Mouse (Mus musculus): ENCODE results near the gene Ptprg. TPM values are rescaled to one million over a fixed set of nuclear protein-coding genes. Genes with fewer than 3 reads are reported as not detected.
A peak's percentile ranks its signal among the peaks of the same experiment; 100 is the strongest.

Ptprg gene
- polyA plus RNA-seq, 1 experiment from 2014 or later, result 30.1 TPM

DNA sequence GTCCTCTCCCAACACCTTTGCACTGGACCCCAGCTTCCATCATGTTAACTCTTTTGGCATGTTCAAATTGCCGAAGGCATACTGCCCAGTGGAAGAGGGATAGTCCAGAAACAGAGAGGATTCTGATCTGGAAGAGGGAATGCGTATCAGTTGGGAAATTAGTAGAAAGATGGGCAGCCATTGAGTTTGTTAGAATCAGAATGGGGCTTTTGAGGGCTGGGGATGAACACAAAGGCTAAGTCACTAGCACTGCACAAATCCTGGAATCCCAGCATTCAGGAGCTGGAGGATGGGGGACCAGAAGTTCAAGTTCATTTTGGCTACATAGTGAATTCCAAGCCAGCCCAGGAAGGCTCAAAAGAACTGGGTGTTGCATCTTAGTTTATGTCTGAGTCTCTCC lies 146.3 kb downstream of the Ptprg start:
- no peaks in the 10 kb centered on the region for H3K4me1 ChIP-seq
- no peak overlapping the region for H3K27ac ChIP-seq (replicated peaks)
- 89% methylated on average over 2 of the region's 2 CpGs for WGBS
- no peak overlapping the region for H3K9ac ChIP-seq (replicated peaks)
- no peaks in the 10 kb centered on the region for H3K36me3 ChIP-seq
- H3K4me2 ChIP-seq (replicated peaks), result no peak overlapping the region
- ATAC-seq (replicated peaks), result no peak
- no peaks in the 10 kb centered on the region for H3K27me3 ChIP-seq
- no peaks in the 10 kb centered on the region for H3K9me3 ChIP-seq
- H3K4me3 ChIP-seq, result no peak overlapping the region

DNA sequence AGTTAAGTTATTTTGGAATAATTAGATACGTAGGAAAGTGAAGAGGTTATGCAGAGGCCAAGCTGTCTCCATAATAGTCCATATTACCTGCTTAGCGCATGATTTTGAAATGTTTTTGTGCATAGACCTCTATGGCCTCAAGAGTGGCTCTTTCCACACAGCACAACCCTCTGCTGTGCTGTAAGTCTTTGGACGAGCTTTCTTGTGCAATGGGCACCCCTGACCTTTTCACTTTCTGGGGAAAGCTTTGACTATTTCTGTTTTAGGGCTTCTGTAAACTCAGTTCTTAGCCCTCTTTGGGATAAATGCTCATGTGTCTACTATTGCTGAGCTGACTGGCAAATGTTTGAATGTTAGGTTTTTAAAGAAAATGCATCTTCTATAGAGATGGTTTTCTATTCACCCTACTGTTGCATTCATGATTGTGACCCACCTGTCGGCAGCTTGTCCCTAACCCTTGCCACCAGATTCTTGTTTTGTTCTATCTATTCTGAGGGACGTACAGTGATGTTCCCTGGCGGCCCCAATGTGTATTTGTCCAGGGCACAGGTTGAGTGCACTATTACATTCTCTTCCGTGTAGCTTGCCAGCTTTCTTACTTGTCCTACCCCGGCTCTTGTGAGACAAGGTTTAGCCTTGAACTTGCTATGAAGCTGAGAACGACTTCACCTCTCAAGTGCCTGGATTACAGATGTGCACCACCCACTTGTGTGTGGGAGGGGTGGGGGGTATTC lies 148.4 kb downstream of the Ptprg start:
- Histone ChIP-seq H3K4me3 (no peak overlapping the region), H3K27me3 (no peaks in the 10 kb centered on the region), H3K27ac (replicated peaks) (no peak overlapping the region), H3K9me3 (no peaks in the 10 kb centered on the region), H3K4me1 (no peaks in the 10 kb centered on the region), H3K4me2 (replicated peaks) (no peak overlapping the region), H3K9ac (replicated peaks) (no peak overlapping the region), H3K36me3 (no peaks in the 10 kb centered on the region)
- ATAC-seq (replicated peaks), result no peak
- WGBS, result 89% methylated on average over 9 of the region's 9 CpGs

DNA sequence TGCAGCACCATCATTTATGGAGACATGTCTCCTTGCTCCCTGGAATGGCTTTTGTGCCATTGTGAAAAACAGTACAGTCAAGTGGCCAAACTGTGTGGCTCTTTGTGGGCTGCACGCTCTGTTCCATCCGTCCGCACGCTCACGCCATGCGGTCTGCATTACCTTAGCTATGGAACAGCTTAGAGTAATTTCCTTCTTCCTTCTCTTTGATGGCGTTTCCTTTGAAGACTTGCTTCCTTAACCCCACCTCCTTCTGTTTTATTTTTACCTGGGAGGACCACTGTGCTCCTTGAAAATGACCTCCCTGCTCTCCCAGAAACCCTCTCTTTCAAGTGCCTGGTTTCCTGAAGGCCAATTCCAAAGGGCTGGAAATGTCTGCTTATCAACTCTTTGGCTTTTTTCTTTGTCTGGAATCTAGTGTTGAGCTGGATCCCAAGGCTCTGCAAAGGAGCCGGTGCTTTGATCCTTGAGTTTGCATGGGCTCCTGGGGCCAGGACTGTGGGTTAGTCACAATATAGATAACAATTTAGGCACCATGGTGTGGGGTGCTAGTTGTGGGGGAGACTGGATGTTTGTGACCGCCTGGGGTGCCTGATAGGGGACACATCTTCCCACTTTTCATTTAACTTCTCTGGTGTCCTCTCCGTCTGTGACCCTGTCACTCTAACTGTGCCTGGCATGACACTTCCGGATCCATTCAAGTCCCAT lies 149.6 kb downstream of the Ptprg start:
- Histone ChIP-seq H3K27me3 (no peaks in the 10 kb centered on the region), H3K9ac (replicated peaks) (no peak overlapping the region), H3K36me3 (no peaks in the 10 kb centered on the region), H3K9me3 (no peaks in the 10 kb centered on the region), H3K4me1 (no peaks in the 10 kb centered on the region), H3K4me2 (replicated peaks) (no peak overlapping the region), H3K4me3 (no peak overlapping the region), H3K27ac (replicated peaks) (no peak overlapping the region)
- ATAC-seq (replicated peaks), result no peak
- WGBS, result 73% methylated on average over 11 of the region's 11 CpGs

DNA sequence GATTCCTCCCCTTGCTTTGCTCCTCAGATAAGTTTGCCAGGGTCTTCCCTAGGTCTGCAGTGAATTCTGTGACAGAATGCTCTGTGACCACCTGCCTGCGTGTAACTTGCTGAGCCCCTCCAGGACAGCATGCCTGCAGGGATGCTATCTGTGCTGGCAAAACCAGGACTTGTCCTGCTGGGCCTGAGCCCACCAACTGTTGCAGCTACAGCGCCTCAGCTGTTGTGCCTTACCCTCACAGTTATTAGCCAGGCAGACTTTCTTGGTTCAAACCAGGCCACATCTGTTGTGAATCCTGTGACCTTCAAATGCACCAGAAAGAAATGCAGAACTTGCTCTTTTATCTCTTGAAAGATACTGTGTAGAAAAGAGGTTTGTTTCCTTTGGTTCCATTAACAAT lies 151.5 kb downstream of the Ptprg start:
- no peak for ATAC-seq (replicated peaks)
- Histone ChIP-seq H3K4me1 (peaks cover 17% of the 10 kb centered on the region), H3K27ac (replicated peaks) (no peak overlapping the region), H3K4me2 (replicated peaks) (no peak overlapping the region), H3K4me3 (no peak overlapping the region), H3K9me3 (no peaks in the 10 kb centered on the region), H3K36me3 (no peaks in the 10 kb centered on the region), H3K27me3 (no peaks in the 10 kb centered on the region), H3K9ac (replicated peaks) (no peak overlapping the region)
- WGBS, result 41% methylated on average over 2 of the region's 2 CpGs

DNA sequence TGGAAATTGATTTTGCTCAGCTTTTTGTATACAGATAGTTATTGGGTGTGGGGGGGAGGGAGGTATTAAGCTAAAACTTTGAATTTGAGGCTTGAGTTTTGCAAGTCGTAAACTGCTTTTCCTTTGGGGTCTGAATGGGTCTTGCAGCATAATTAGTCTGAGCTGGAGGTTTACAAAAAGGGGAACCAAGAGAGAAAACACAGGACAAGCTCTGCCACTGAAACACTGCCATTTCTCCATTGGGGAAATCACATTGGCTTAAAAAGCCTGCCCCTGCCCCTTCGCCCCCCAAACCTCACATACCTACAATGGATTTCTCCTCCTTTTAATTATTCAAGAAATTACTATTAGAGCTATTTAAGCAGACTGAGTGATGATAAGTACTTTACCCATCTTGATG lies 156.0 kb downstream of the Ptprg start:
- no peaks in the 10 kb centered on the region for H3K27me3 ChIP-seq
- H3K4me3 ChIP-seq, result no peak overlapping the region
- no peaks in the 10 kb centered on the region for H3K36me3 ChIP-seq
- no peak overlapping the region for H3K9ac ChIP-seq (replicated peaks)
- ATAC-seq (replicated peaks), result no peak
- H3K9me3 ChIP-seq, result no peaks in the 10 kb centered on the region
- H3K27ac ChIP-seq (replicated peaks), result no peak overlapping the region
- WGBS, result 21% methylated on average over 2 of the region's 2 CpGs
- H3K4me1 ChIP-seq, result peaks cover 20% of the 10 kb centered on the region
- H3K4me2 ChIP-seq (replicated peaks), result no peak overlapping the region

DNA sequence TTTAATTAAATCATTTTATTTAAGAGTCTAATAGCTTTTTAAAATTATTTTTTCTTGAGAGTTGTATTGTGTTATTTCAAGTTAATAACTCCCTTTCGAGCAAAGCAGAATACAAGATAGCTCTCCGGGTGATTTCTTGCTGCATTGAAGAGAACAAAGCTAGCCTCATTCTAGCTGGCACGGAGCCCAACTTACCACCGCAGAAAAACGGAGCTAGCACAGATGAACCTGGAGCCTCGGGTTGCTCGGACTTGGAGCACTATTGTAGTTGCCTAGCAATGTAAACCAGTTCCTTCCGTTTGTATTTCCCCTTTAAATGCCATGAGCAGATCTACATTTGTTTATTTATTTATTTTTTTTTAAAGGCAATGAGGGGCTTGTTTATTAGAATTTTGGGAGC lies 156.5 kb downstream of the Ptprg start:
- H3K4me3 ChIP-seq, result no peak overlapping the region
- no peak overlapping the region for H3K9ac ChIP-seq (replicated peaks)
- H3K27ac ChIP-seq (replicated peaks), result no peak overlapping the region
- WGBS, result 4% methylated on average over 8 of the region's 8 CpGs
- no peaks in the 10 kb centered on the region for H3K27me3 ChIP-seq
- H3K4me1 ChIP-seq, result peaks cover 20% of the 10 kb centered on the region
- no peaks in the 10 kb centered on the region for H3K9me3 ChIP-seq
- H3K36me3 ChIP-seq, result no peaks in the 10 kb centered on the region
- peak; percentile 46; the same call in 1 of the 2 replicates for ATAC-seq (replicated peaks)
- no peak overlapping the region for H3K4me2 ChIP-seq (replicated peaks)

DNA sequence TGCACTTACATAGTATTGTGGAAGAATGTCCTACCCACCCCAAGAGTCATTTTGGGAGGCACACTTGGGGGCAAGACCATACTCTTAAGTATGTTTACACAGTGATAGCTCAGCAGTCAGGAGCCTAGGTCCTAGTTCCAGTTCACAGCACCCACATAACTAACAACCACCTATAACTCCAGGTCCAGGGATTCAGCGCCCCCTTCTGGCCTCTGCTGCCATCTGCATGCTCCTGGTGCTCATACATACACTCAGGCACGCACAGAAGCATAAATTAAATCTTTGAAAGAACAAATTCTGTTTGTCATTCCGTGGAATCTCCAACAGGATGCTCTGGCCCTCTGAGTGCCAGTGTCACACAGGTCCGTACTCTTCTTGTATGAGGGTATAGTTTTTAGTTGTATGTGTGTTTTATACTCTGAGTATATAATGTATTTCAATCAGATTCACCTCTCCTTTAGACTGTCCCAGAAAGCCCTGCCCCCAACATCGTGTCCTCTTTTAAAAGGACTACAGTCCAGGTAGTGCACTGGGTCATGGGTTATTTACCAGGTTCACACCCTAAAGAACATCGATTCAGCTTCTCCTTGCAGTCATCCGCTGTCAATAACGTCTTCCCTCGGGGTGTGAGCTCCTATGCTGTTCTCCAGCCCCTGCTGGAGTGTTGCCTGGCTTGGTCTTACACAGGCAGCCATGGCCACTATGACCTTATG lies 157.2 kb downstream of the Ptprg start:
- 93% methylated on average over 9 of the region's 9 CpGs for WGBS
- Histone ChIP-seq H3K27me3 (no peaks in the 10 kb centered on the region), H3K9ac (replicated peaks) (no peak overlapping the region), H3K36me3 (no peaks in the 10 kb centered on the region), H3K27ac (replicated peaks) (no peak overlapping the region), H3K4me1 (peaks cover 20% of the 10 kb centered on the region), H3K4me3 (no peak overlapping the region), H3K4me2 (replicated peaks) (no peak overlapping the region), H3K9me3 (no peaks in the 10 kb centered on the region)
- ATAC-seq (replicated peaks), result no peak; the same call in 1 of the 2 replicates

DNA sequence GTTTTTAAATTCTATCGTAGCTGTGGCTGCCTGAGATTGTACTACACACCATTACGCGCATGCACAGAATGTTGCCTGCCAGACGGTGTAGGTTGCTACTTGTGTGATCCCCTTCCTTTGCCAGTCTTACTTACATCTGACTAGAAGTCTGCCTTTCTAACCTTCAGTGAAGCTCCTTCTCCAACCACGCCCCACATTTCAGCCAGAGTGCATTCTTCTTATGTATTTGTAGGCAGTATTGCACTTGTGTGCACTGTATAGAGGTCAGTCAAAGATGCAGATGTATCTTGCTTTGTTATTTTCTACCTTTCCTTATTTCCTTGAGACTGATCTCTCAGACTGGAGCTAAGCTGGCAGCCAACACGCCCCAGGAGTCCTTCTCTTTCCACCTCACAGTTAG lies 158.8 kb downstream of the Ptprg start:
- H3K4me2 ChIP-seq (replicated peaks), result no peak overlapping the region
- ATAC-seq (replicated peaks), result no peak
- H3K9me3 ChIP-seq, result no peaks in the 10 kb centered on the region
- H3K27ac ChIP-seq (replicated peaks), result no peak overlapping the region
- H3K36me3 ChIP-seq, result no peaks in the 10 kb centered on the region
- H3K27me3 ChIP-seq, result no peaks in the 10 kb centered on the region
- H3K9ac ChIP-seq (replicated peaks), result no peak overlapping the region
- H3K4me1 ChIP-seq, result peaks cover 20% of the 10 kb centered on the region
- 95% methylated on average over 6 of the region's 6 CpGs for WGBS
- H3K4me3 ChIP-seq, result no peak overlapping the region

DNA sequence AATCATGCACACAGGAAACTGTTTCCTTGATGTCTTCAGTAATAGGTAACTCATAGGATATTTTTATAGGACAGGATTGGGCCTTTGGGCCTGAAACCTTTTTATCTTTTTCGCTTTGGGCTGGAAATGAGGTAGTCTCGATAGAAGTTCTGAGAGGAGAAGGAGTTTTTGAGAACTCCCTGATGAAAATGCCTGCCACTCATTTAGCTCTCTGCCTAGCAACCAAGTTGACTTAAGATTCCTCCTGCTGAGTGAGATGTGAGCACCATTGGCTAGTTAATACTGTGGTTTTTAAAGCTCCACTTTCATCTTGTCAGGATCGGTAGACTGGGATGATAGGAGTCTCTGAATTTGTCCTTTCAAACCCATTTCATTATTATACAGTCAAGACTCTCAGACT lies 162.9 kb downstream of the Ptprg start:
- ATAC-seq (replicated peaks), result no peak
- Histone ChIP-seq H3K9me3 (no peaks in the 10 kb centered on the region), H3K4me2 (replicated peaks) (no peak overlapping the region), H3K4me3 (no peak overlapping the region), H3K27ac (replicated peaks) (no peak overlapping the region), H3K4me1 (no peaks in the 10 kb centered on the region), H3K36me3 (no peaks in the 10 kb centered on the region), H3K9ac (replicated peaks) (no peak overlapping the region), H3K27me3 (no peaks in the 10 kb centered on the region)
- WGBS, result 48% methylated on average over 3 of the region's 3 CpGs

DNA sequence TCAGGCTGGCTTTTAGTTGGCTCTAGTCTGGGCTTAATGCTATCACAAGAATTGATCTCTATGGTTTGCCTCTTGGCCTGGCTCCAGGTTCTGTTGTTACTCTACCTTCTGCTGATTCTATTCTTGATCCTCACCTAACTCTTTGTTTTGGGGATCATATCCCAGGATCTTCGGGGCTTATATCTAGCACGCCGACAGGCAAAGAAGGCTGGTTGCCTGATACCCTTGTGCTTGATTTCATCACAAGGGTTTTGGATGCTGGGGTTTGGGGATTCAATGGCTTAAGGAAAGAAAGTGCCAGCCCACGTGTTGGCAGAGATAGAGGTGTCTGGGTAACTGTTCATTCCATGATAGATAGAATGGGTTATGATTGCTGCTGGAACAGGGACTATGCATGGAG lies 164.9 kb downstream of the Ptprg start:
- Histone ChIP-seq H3K4me2 (replicated peaks) (no peak overlapping the region), H3K27ac (replicated peaks) (no peak overlapping the region), H3K4me1 (no peaks in the 10 kb centered on the region), H3K4me3 (no peak overlapping the region), H3K27me3 (no peaks in the 10 kb centered on the region), H3K9me3 (no peaks in the 10 kb centered on the region), H3K9ac (replicated peaks) (no peak overlapping the region), H3K36me3 (no peaks in the 10 kb centered on the region)
- 84% methylated on average over 4 of the region's 4 CpGs for WGBS
- no peak for ATAC-seq (replicated peaks)

DNA sequence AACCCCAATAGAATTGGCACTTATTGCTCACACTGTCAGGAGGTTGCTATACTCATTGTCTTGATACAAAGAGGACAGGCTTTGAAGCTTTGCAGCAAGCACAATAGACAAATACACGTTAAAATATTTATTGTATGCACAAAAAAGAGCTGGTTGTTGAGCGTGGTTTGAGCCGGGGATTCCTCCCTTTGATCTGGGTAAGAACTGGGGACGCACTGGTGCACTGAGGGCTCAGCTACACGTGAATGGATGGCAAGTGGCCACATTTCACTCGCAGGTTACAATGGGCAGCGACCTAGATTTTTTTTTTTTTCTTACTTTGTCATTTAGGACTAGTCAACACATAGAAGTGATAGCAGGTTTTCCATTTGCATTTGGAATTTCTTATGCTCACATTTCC lies 165.9 kb downstream of the Ptprg start:
- H3K4me1 ChIP-seq, result no peaks in the 10 kb centered on the region

DNA sequence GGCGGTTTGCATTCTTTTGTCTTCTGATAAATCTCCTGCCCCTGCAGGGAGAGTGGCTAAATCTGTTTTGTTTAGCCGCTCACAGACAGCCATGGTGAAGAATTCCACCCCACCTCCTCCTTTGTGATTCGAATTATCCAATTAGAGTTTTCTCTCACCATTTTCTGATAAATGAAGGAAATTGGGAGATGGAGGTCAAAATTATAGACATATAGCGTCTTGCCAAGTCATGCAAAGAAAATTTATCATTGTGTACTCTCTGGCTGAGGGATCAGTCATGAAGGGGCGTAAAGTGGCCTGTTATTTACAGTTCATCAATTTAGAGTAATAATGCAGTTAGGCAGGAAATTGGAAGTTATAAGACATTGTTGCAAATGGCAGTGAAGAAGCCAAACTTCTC lies 168.8 kb downstream of the Ptprg start:
- no peaks in the 10 kb centered on the region for H3K36me3 ChIP-seq
- H3K27me3 ChIP-seq, result no peaks in the 10 kb centered on the region
- no peak overlapping the region for H3K4me3 ChIP-seq
- no peak overlapping the region for H3K27ac ChIP-seq (replicated peaks)
- ATAC-seq (replicated peaks), result no peak
- WGBS, result 18% methylated on average over 5 of the region's 5 CpGs
- no peak overlapping the region for H3K4me2 ChIP-seq (replicated peaks)
- H3K9me3 ChIP-seq, result no peaks in the 10 kb centered on the region
- H3K4me1 ChIP-seq, result no peaks in the 10 kb centered on the region
- no peak overlapping the region for H3K9ac ChIP-seq (replicated peaks)

More for the DNA sequence above, 165.9 kb downstream of the Ptprg start:
- ATAC-seq (replicated peaks), result no peak
- H3K27ac ChIP-seq (replicated peaks), result no peak overlapping the region
- no peaks in the 10 kb centered on the region for H3K27me3 ChIP-seq
- no peak overlapping the region for H3K4me3 ChIP-seq
- H3K9ac ChIP-seq (replicated peaks), result no peak overlapping the region
- no peaks in the 10 kb centered on the region for H3K36me3 ChIP-seq
- WGBS, result 19% methylated on average over 7 of the region's 7 CpGs
- H3K9me3 ChIP-seq, result no peaks in the 10 kb centered on the region
- no peak overlapping the region for H3K4me2 ChIP-seq (replicated peaks)
